Mouse (Mus musculus): ENCODE measurements around the gene Gng12.

Gene Gng12

GRCm38 (mm10) chr6:67045424-67045823 lies 149.2 kb downstream of the Gng12 start:
- in situ Hi-C loops (cut with MboI, MseI), result no loop called here

DNA sequence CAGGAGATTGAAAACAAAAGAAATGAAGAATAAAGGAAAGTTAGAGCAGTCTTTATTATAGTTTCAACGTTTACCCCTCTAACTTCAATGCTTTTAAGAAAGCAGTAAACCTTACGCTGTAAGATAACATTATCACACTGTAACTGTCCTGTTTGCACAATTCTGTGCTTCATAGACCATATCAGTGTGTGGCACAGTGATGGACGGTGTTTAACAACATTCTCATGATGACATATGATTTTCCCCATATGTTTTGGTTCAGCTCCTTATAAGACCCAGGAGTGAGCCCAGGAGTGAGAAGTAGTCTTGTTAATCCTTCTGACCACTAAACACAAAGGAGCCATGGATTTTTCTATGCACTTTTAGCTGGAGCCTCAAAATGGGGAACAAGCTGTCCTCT lies 150.7 kb downstream of the Gng12 start:
- in situ Hi-C loops (cut with MboI, MseI), result no loop called here

DNA sequence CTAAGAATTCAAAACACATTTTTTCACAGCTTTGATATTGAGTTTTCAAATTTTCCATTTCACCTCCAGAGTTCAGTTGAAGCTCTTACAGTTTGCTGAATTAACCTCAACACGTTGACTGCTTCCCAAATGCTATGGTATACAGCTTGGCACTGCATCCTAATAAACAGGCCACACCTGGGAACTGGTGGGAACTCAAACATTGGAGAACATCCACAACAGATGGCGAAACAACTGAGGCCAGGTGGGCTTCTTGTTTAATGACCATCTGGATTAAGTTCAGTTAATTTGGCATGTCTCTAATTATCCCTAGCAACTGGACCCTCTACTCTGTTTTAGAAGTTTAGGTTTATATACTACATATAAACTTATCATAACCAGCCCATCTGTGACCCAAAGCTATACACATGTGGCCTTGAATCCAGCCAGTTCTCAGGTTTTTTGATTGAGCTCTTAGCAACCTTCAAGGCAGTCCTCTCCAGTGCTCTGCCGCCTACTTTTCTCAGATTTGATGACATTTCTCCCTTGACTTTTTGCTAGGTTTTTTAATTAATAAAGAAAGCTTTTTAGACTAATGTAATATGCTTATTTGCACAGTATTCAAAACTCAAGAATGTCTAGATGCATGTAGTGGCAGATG lies 152.0 kb downstream of the Gng12 start:
- in situ Hi-C loops (cut with MboI, MseI), result no loop called here

- in situ Hi-C loops (cut with MboI, MseI), result no loop called here
Observed at GRCm38 (mm10) chr6:67048880-67049694, 152.9 kb downstream of the Gng12 start.

DNA sequence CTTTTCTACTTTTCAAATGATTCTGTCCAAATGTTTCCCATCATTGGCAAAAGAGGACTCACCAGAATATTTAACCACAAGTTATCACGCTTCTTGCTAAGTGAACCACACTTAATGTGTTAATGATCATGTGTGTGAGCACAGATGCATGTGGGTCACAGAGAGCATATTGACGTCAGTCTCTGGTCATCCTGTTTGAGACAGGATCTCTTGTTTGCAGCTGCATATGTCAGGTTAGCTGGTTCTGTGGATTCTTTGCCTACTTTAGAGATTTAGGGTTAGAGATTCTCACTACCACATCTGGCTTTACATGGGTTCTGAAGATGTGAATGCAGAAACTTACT lies 153.5 kb downstream of the Gng12 start:
- in situ Hi-C loops (cut with MboI, MseI), result no loop called here

- in situ Hi-C loops (cut with MboI, MseI), result no loop called here
Observed at GRCm38 (mm10) chr6:67050063-67050462, 153.9 kb downstream of the Gng12 start.

DNA sequence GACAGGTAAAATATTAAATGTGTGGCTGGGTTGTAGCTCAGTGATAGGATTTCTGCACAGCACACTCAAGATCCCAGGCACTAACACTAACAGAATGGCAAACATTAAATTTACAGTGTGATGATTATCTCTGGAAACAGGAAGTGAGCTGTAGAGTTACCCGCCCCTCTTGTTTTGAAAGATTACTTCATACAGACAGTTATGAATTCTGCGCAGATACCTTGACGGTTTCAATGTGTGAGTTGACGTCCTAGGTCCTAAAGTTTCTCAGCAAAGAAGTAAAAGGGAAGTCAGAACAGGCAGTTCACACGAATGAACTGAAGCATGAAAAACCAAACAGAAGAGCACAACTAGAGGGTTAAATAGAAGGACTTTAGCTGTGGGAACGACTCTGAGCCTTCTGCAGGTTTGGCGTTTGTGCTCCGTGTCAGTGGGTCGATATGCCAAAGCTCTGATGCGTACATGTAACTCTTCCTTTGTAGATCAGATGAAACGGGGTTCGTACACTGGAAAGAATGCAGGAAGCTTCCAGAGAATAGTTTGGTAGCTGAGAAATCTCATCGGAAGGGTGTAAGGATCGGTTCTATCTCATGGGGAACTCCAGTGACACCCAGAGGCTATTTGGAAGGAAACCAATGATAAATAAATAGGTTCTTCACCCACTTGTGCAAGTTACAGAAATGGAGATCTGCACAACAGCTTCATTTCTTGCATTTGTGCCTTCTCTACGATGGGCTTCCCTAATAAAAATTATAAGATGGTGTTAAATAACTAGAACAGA lies 160.1 kb downstream of the Gng12 start:
- in situ Hi-C loops (cut with MboI, MseI), result no loop called here

GRCm38 (mm10) chr6:67056889-67057564 lies 160.8 kb downstream of the Gng12 start:
- in situ Hi-C loops (cut with MboI, MseI), result no loop called here

DNA sequence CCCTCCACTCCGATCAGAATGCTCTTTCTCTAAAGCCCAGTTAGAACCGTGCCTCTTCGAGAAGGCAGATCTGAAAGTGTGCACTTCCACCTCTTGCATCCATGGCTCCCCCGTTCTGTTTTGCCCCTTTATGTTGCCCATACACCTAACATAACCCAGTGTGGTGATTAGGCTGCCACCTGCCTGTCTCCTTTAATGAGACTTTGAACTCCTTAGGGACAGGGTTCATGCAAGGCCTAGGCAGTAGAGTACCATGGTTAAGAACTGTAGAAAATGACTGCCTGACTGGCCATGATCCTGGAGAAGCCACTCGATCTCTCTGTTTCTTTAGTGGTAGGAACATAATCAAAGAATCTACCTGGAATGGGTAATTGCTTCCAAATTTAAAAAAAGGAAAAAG lies 161.4 kb downstream of the Gng12 start:
- in situ Hi-C loops (cut with MboI, MseI), result no loop called here

- in situ Hi-C loops (cut with MboI, MseI), result no loop called here
Observed at GRCm38 (mm10) chr6:67057991-67058696, 161.9 kb downstream of the Gng12 start.

GRCm38 (mm10) chr6:67060057-67060456 lies 163.9 kb downstream of the Gng12 start:
- in situ Hi-C loops (cut with MboI, MseI), result no loop called here

- in situ Hi-C loops (cut with MboI, MseI), result loop anchor here in 1 of 2 experiments (5.0 kb wide), 1 partner anchor 82 kb away; no protein-coding TSS in a partner anchor
Observed at GRCm38 (mm10) chr6:67069219-67069762, 173.1 kb downstream of the Gng12 start.

- in situ Hi-C loops (cut with MboI, MseI), result loop anchor here in 1 of 2 experiments (5.0 kb wide), 1 partner anchor 83 kb away; no protein-coding TSS in a partner anchor
Observed at GRCm38 (mm10) chr6:67069800-67070315, 173.7 kb downstream of the Gng12 start.
